Mouse (Mus musculus) MEL (cell line): ENCODE results near the gene Erc2.

ENCODE experiments used
- CHD2 ChIP-seq: IDR thresholded peaks from 2 replicates; pipeline ENCODE4 v1.6.1; 2011; ENCODE audit warnings: low read length, improper control_type of control experiment
- CTCF ChIP-seq, 3 experiments: IDR thresholded peaks in 2 of 3; conservative IDR thresholded peaks in 1 of 3; 2 replicates each; pipeline ENCODE4 v1.5.1; 2011 to 2012; ENCODE audit warnings: low read length in 3 of 3, low read depth in 2 of 3, mild to moderate bottlenecking in 2 of 3, improper control_type of control experiment in 1 of 3, inconsistent platforms in 1 of 3, mixed read lengths in 1 of 3, moderate library complexity in 1 of 3; ENCODE audit not compliant: control insufficient read depth in 1 of 3, insufficient read depth in 1 of 3, poor library complexity in 1 of 3, severe bottlenecking in 1 of 3
- GATA1 ChIP-seq: IDR thresholded peaks from 2 replicates; pipeline ENCODE4 v1.6.1; 2011; ENCODE audit warnings: low read depth, low read length, improper control_type of control experiment
- NELFE ChIP-seq: IDR thresholded peaks from 2 replicates; pipeline ENCODE4 v1.6.1; 2011; ENCODE audit warnings: low read depth, low read length, improper control_type of control experiment
- TAL1 ChIP-seq: IDR thresholded peaks from 2 replicates; pipeline ENCODE4 v1.6.1; 2012; ENCODE audit warnings: mild to moderate bottlenecking, inconsistent platforms, low read length, moderate library complexity, mixed read lengths
- UBTF ChIP-seq: IDR thresholded peaks from 2 replicates; pipeline ENCODE4 v1.6.1; 2012; ENCODE audit warnings: low read depth, mild to moderate bottlenecking, inconsistent platforms, low read length, improper control_type of control experiment, moderate library complexity, borderline replicate concordance; ENCODE audit not compliant: insufficient read depth
- USF2 ChIP-seq, 2 experiments: IDR thresholded peaks; 2 replicates each; pipeline ENCODE4 v1.6.1; 2011 to 2012; ENCODE audit warnings: improper control_type of control experiment in 2 of 2, low read length in 2 of 2, borderline replicate concordance in 1 of 2, inconsistent platforms in 1 of 2, low read depth in 1 of 2, mild to moderate bottlenecking in 1 of 2; ENCODE audit not compliant: insufficient read depth in 1 of 2
- ZC3H11A ChIP-seq: IDR thresholded peaks from 2 replicates; pipeline ENCODE4 v1.6.1; 2012; ENCODE audit warnings: low read depth, mild to moderate bottlenecking, inconsistent platforms, low read length, improper control_type of control experiment

DNA sequence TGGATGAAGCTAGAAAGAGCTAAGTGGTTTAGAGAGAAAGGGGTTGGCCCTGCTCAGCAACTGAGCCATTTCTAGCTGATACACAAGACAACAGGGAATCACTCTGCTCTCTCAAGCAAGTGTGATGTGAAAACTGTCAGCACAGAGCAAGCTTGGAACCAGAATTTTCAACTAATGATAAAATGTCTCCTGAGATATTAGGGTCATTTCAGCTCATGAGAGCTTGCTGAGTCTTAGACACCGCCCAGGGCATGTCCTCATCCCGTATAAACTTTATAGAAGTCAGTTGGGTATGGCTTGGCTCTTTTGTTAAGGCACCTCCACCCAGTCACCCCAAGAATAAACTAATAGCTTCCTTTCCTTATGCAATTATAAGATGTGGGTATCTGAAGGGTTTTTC is 666.0 kb downstream of the Erc2 start:
- TF ChIP-seq ZC3H11A (no peak), CTCF (IDR thresholded peaks at IDR 0.05 in 2 of 3, conservative IDR thresholded peaks at IDR 0.05 in 1 of 3; ENCODE audit: control insufficient read depth in 1 of 3, insufficient read depth in 1 of 3, low read depth in 2 of 3, low read length in 3 of 3, poor library complexity in 1 of 3, severe bottlenecking in 1 of 3) (no peak), CHD2 (no peak), TAL1 (no peak), USF2 (IDR thresholded peaks at IDR 0.05; ENCODE audit: borderline replicate concordance in 1 of 2, insufficient read depth in 1 of 2, low read depth in 1 of 2, low read length in 2 of 2) (no peak), UBTF (no peak), GATA1 (no peak), NELFE (no peak)
